Mouse (Mus musculus): ENCODE results near the gene Slc16a3. TPM values are rescaled to one million over a fixed set of nuclear protein-coding genes. Genes with fewer than 3 reads are reported as not detected.

Slc16a3 gene
- polyA plus RNA-seq, 1 experiment from 2014 or later = 164 TPM

Other genes with a start within 250 kb of the Slc16a3 start
- gene Cenpx, start 234.7 kb upstream of the Slc16a3 start, polyA plus RNA-seq (2015; fragmentation: Nextera tagmentation; extraction: Ambion mirVana) = 107 and 112 TPM in 2 replicates
- 34.1 and 34.8 TPM in 2 replicates for gene Lrrc45, start 234.6 kb upstream of the Slc16a3 start, polyA plus RNA-seq (2015; fragmentation: Nextera tagmentation; extraction: Ambion mirVana)
- 8.7 and 10.6 TPM in 2 replicates for gene Rac3, start 227.0 kb upstream of the Slc16a3 start, polyA plus RNA-seq (2015; fragmentation: Nextera tagmentation; extraction: Ambion mirVana)
- gene Dcxr, start 221.2 kb upstream of the Slc16a3 start, polyA plus RNA-seq (2015; fragmentation: Nextera tagmentation; extraction: Ambion mirVana) = 15.3 and 17.1 TPM in 2 replicates
- gene Cbr2, start 216.4 kb upstream of the Slc16a3 start, polyA plus RNA-seq (2015; fragmentation: Nextera tagmentation; extraction: Ambion mirVana) = 54.8 and 59.4 TPM in 2 replicates
- gene Hmga1b, start 185.7 kb upstream of the Slc16a3 start, polyA plus RNA-seq (2015; fragmentation: Nextera tagmentation; extraction: Ambion mirVana) = 1.3 and 6.9 TPM in 2 replicates
- gene Rfng, start 164.3 kb upstream of the Slc16a3 start, polyA plus RNA-seq (2015; fragmentation: Nextera tagmentation; extraction: Ambion mirVana) = 27.8 and 28.4 TPM in 2 replicates
- 124 and 135 TPM in 2 replicates for gene Gps1, start 164.2 kb upstream of the Slc16a3 start, polyA plus RNA-seq (2015; fragmentation: Nextera tagmentation; extraction: Ambion mirVana)
- gene Dus1l, start 152.1 kb upstream of the Slc16a3 start, polyA plus RNA-seq (2015; fragmentation: Nextera tagmentation; extraction: Ambion mirVana) = 44.7 and 49.7 TPM in 2 replicates
- 24.9 and 28.7 TPM in 2 replicates for gene Fasn, start 123.9 kb upstream of the Slc16a3 start, polyA plus RNA-seq (2015; fragmentation: Nextera tagmentation; extraction: Ambion mirVana)
- gene Ccdc57, start 15.6 kb upstream of the Slc16a3 start, polyA plus RNA-seq (2015; fragmentation: Nextera tagmentation; extraction: Ambion mirVana) = 4.0 and 4.5 TPM in 2 replicates
- gene Csnk1d, start 42.9 kb downstream of the Slc16a3 start, polyA plus RNA-seq (2015; fragmentation: Nextera tagmentation; extraction: Ambion mirVana) = 68.8 and 76.1 TPM in 2 replicates
- gene Cd7, start 90.9 kb downstream of the Slc16a3 start, polyA plus RNA-seq (2015; fragmentation: Nextera tagmentation; extraction: Ambion mirVana) = 2.3 and 3.7 TPM in 2 replicates
- gene Sectm1b, start 115.1 kb downstream of the Slc16a3 start, polyA plus RNA-seq (2015; fragmentation: Nextera tagmentation; extraction: Ambion mirVana) = 0.37 TPM in 1 of 2 replicates, not detected in the other
- 0.44 and 0.51 TPM in 2 replicates for gene Sectm1a, start 132.7 kb downstream of the Slc16a3 start, polyA plus RNA-seq (2015; fragmentation: Nextera tagmentation; extraction: Ambion mirVana)
- not detected in 2 replicates for gene Tex19.2, start 170.2 kb downstream of the Slc16a3 start, polyA plus RNA-seq (2015; fragmentation: Nextera tagmentation; extraction: Ambion mirVana)
- not detected in 2 replicates for gene Tex19.1, start 197.7 kb downstream of the Slc16a3 start, polyA plus RNA-seq (2015; fragmentation: Nextera tagmentation; extraction: Ambion mirVana)
- 0.24 TPM in 1 of 2 replicates, not detected in the other for gene Uts2r, start 211.8 kb downstream of the Slc16a3 start, polyA plus RNA-seq (2015; fragmentation: Nextera tagmentation; extraction: Ambion mirVana)